Mouse (Mus musculus): Measurements from ENCODE around the gene Zbtb11.

Gene Zbtb11

GRCm38 (mm10) chr16:55969147-55969546 lies 4.5 kb upstream of the Zbtb11 start:
- in situ Hi-C loops (cut with MboI, MseI) = no loop called here

DNA sequence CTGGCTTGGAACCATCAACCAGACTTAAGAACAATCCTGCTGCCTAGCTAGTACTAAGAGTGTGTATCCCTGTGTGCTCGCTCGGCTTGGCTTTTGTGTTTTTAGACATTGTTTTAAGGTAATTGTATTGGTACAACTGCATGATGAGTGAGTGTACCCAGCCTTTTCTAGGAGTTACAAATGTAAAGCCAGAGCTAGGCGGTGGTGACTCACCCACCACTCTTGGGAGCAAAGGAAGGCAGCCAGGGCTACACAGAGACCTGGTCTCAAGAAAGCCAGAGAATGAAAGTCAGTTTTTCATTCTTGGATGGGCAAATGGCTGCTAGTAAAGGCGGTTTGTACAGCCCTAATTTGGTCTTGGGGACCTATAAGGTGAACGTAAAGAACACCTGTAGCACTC lies 3.3 kb upstream of the Zbtb11 start:
- in situ Hi-C loops (cut with MboI, MseI) = loop anchor here (5.0 kb wide), 1 partner anchor 57 kb away; the partner anchor contains the start of gene Pcnp

DNA sequence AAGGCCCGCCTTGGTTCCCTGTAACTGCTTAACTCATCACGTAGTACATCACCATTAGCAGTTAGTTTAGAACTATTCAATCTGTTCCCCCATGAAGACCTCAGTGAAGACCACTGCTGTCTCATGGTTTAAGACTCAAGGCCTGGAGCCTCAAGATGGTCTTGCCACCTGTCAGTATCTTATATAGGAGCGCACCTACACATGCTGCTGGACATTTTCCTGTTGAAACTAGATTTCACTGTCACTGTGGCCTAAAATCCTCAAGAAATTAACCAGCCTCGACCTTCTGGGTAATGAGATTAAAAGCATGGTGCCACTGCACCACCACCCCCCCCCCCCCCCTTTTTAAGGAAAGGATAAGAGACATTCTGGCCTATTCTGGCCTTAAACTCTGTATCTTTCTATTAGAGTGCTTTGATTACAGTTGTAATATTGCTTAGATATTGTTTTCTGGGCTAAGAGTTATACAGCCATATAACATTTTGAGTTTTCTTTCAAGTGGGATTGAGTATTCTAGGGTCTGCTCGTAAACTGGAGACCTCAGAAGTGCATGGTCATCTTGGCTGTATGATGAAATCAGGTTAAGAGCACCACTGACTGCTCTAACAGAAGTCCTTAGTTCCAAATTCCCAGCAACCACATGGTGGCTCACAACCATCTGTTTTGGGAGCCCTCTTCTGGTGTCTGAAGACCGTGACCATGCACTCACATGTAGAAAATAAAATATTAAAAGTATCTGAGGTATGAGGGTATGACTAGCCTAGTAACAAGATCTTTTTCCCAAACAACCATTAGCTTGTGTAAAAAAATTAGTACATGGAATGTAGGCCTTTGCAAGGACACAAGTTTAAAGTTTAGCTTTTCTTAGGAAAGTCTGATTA lies 1.7 kb upstream of the Zbtb11 start:
- in situ Hi-C loops (cut with MboI, MseI) = loop anchor here (5.0 kb wide), 1 partner anchor 55 kb away; the partner anchor contains the start of gene Pcnp

DNA sequence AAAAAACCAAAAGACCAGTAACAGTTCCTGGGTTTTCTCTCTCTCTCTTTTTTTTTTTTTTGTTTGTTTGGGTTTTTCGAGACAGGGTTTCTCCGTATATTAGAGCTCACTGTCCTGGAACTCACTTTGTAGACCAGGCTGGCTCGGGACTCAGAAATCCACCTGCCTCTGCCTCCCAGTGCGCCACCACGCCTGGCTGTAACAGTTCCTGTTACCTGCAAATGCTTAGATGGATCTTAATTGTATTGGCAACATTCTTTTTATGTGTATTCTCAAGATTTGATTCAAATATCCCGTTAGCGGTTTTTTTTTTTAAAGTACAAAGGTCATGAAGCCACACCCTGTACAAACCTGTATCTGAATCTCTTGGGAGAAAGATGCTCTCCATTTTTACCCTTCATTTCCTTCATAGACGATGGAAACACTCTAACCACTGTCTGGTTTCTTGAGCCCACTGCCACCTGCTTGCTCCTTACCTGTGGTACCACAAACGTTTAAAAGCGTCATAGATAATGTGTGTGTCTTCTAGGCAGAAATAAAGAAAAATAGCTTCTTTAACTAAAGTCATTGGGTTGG lies 969 bp upstream of the Zbtb11 start:
- in situ Hi-C loops (cut with MboI, MseI) = loop anchor here (5.0 kb wide), 1 partner anchor 55 kb away; the partner anchor contains the start of gene Pcnp

GRCm38 (mm10) chr16:55974256-55974902 lies 696 bp downstream of the Zbtb11 start:
- in situ Hi-C loops (cut with MboI, MseI) = loop anchor here (5.0 kb wide), 1 partner anchor 53 kb away; the partner anchor contains the start of gene Pcnp

- in situ Hi-C loops (cut with MboI, MseI) = loop anchor here (5.0 kb wide), 1 partner anchor 52 kb away; the partner anchor contains the start of gene Pcnp
Measured at GRCm38 (mm10) chr16:55974903-55975285, 1.2 kb downstream of the Zbtb11 start.

- in situ Hi-C loops (cut with MboI, MseI) = no loop called here
Measured at GRCm38 (mm10) chr16:55986001-55986400, 12.3 kb downstream of the Zbtb11 start.

- in situ Hi-C loops (cut with MboI, MseI) = loop anchor here (10.0 kb wide), 1 partner anchor 1154 kb away; no protein-coding TSS in a partner anchor
Measured at GRCm38 (mm10) chr16:55990311-55990710, 16.6 kb downstream of the Zbtb11 start.

DNA sequence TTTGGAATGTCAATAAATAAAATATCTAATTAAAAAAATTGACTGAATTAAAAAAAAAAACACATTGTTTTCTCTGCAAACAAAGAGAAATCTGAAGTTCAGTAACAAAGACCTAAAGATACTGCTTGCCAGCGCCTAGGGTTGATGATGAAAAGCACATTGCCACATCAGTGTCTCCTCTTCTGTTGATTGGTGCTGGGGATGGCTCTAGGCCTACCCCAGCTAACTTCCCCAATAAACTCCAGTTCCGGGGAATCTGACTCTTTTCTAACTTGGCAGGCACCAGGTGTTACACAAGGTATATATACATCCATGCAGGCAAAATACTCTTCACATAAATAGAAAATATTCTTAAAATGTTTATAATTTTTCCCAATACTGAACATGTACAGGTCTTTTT lies 20.6 kb downstream of the Zbtb11 start:
- in situ Hi-C loops (cut with MboI, MseI) = loop anchor here (10.0 kb wide), 1 partner anchor 1151 kb away; no protein-coding TSS in a partner anchor

GRCm38 (mm10) chr16:56006798-56007197 lies 33.1 kb downstream of the Zbtb11 start:
- in situ Hi-C loops (cut with MboI, MseI) = no loop called here

DNA sequence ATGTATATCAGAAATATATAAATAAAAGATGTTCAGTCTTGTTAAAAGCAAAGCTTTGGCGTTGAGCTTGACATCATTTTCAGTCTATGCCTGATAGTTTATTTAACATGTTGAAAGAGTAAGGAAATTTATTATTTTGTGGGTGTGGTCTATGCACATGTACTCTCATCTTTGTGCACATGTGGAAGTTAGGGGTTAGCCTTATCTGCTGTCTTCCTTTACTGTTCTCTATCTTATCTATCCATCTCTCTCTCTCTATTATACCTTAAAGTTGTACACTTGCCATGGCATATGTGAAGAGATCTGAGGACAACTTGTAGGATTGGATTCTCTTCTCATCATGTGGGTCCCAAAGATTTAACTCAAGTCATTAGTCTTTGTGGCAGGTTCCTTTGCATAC lies 35.2 kb downstream of the Zbtb11 start:
- in situ Hi-C loops (cut with MboI, MseI) = no loop called here

- in situ Hi-C loops (cut with MboI, MseI) = no loop called here
Measured at GRCm38 (mm10) chr16:56012789-56013743, 39.4 kb downstream of the Zbtb11 start.

DNA sequence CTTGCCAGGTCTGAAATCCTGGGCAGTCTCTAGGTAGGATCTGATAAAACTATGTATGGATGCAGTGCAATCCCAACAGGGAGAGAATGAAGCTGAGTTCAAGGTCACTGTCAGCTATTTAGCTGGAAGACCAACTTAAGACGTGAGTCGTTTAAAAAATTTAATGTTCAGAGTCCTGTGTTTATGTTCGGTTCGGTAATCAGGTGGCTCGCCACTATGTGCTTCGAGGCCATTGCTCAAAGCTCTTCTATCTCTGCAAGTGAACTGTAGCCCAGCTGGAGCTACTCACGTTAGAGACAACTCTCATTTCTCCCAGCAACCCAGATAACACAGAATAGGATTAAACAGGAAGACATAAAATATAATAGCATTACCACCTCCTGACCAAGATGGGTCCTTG lies 40.4 kb downstream of the Zbtb11 start:
- in situ Hi-C loops (cut with MboI, MseI) = no loop called here

DNA sequence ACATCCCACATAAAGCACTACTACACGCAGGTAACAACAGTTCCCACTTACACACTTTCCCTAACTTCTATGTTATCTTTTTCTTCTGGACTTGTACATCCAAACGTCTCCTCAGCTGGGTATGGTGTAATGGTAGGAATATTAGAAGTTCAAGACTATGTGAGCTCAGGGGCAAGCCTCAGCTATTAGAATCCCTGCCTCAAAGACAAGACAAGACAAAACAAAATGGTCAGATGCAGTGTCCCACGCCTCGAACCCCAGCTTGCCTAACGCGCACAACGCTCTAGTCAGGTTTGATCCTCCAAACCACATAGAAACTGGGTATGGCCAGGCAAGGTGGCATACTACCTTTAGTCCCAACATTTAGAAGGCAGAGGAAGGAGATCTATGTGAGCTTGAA lies 46.0 kb downstream of the Zbtb11 start:
- in situ Hi-C loops (cut with MboI, MseI) = no loop called here

DNA sequence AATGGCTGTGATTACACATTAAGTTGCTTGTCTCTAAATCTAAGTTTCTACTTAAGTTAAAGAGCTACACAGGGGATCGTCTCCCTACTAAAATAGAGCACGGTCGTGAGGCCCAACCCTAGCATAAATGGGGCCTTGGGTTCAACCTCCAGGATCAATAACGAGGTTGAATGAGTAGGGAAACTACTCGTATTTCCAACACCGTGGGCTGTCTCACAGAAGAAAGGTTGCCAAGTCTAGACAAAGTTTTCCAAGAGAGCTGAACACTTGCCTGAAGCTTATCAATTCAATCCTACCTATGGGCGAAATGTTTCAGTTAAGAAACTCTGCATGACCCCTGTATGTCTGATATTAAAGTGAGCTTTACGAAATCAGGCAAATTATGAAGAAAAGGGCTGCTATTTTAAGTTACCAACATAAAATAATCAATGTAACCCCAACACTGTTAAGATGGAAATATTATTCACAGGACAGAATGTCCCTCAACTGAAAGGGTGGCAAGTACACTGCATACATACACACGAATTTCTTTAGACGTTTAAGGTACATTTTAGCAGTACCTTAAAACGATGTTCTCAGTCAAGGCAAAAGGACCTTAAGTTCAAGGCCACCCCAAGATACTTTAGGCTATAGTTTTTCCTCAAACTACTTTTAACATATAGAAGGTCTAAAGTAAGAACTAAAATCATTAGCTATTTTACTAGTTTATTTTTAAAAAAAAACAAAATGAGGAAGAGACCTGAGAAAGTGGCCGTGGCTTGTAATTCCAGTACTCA lies 54.4 kb downstream of the Zbtb11 start:
- in situ Hi-C loops (cut with MboI, MseI) = loop anchor here (5.0 kb wide), 1 partner anchor 56 kb away; the partner anchor contains the start of gene Zbtb11

DNA sequence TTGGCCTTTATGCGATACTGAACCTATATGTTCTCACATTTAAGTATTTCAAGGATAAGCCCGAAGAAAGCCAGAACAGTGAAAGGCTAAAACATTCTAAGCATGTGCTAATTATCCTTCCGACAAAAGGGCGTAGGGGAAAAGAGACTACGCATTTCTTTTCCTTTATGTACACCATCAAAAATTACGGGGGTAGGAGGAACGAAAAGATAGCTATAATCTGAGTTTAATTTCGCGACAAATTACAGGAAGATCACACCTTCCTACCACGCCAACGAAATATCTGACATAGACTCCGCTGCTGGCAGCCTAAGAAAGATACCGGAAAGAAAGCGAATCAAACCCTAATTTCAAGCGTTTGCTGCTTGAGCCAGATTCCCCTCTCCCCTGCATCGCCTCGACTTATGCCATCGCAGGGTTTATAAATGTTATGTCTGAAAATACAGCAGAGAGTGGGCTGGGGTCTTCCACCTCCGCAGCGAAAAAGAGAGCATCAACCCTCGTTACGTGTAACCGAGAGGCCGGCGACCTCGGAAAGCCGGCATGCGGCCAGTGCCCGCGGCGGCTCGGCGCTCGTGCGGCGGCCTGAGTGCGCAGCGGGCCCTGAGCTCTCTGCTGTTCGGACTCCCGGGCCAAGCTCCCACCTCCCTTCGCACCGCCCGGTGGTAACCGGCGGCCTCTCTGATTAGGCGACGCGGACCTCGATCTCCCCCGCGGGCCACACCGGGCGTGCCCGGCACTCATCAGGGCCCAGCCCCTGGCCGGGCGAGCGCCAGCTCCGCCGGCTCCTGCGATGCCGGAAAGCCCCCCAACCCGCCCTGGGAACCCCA lies 55.3 kb downstream of the Zbtb11 start:
- in situ Hi-C loops (cut with MboI, MseI) = loop anchor here (5.0 kb wide), 1 partner anchor 57 kb away; the partner anchor contains the start of gene Zbtb11

- in situ Hi-C loops (cut with MboI, MseI) = loop anchor here (5.0 kb wide), 2 partner anchors 57 to 683 kb away; partner anchors contain the start of gene Zbtb11
Measured at GRCm38 (mm10) chr16:56029661-56030082, 56.0 kb downstream of the Zbtb11 start, which contains the start of gene Pcnp. Gene Pcnp, minus strand, starts transcription at chr16:56029739.

- in situ Hi-C loops (cut with MboI, MseI) = loop anchor here (5.0 kb wide), 1 partner anchor 678 kb away; no protein-coding TSS in a partner anchor
Measured at GRCm38 (mm10) chr16:56034566-56034965, 60.9 kb downstream of the Zbtb11 start.

DNA sequence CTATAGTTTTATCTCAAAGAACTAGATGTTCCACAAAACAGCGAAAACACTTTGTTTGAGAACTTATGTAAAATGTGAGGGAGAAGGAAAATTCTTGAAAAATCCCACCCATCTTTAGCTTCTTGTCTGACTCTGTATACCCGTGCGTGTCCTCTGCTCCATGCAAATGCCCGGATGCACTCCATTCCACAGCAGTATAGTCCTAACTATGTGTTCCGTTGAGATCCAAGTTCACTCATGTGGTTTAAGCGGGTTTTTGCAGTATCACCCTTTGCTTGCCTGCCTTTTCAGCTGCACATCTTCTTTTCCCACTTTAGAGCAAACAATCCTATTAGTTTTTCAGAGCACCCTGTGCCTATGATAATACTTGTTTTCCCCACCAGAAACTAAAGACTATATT lies 62.8 kb downstream of the Zbtb11 start:
- in situ Hi-C loops (cut with MboI, MseI) = no loop called here
